Comparison of ENCODE assay signal across 9 mouse cellular contexts in genomic region chr16:43502339-43503009, GRCm38 (mm10).
DNase-seq lines count a peak whose midpoint lies in the region; ATAC-seq lines count a peak whose summit lies in the region.
"Had no signal": no experiment of that assay in that cellular context is flagged by ENCODE, and none has a peak within 500 bp of the region (broad histone marks: within the 10 kb centered on the region; RNA-seq: fewer than 3 reads in every experiment).

No protein-coding gene starts in this region.

- no peak overlapping the region; the same call in 1 of the 2 replicates for H3K9ac ChIP-seq in intestine, embryonic 14.5 days (ENCODE audit: low read length)
- no peak overlapping the region for H3K9ac ChIP-seq in intestine, embryonic 16.5 days (ENCODE audit: low read depth, low read length)
- H3K9ac ChIP-seq in forebrain, embryonic 15.5 days (replicated peaks) = peak overlapping the region; percentile 62
- H3K9ac ChIP-seq in midbrain, embryonic 12.5 days (replicated peaks) = peak overlapping the region; percentile 79

- H3K27ac ChIP-seq in intestine, embryonic 14.5 days (ENCODE audit: low read depth) = no peak overlapping the region
- no peak overlapping the region for H3K27ac ChIP-seq in intestine, embryonic 16.5 days (ENCODE audit: low read length)
- H3K27ac ChIP-seq in forebrain, embryonic 15.5 days (replicated peaks) = peak overlapping the region; percentile 97
- peak overlapping the region; percentile 96 for H3K27ac ChIP-seq in midbrain, embryonic 12.5 days (replicated peaks)

- WGBS in intestine, embryonic 14.5 days = 38% methylated on average over 12 of the region's 12 CpGs
- WGBS in intestine, embryonic 16.5 days = 41% methylated on average over 12 of the region's 12 CpGs
- WGBS in forebrain, embryonic 15.5 days = 10% methylated on average over 12 of the region's 12 CpGs
- WGBS in midbrain, embryonic 12.5 days = 36% methylated on average over 12 of the region's 12 CpGs

- ATAC-seq in intestine, embryonic 14.5 days (replicated peaks; ENCODE audit: low FRiP score, low TSS enrichment, low read depth) = no peak
- ATAC-seq in intestine, embryonic 16.5 days = no peak
- ATAC-seq in forebrain, embryonic 15.5 days (replicated peaks) = no peak
- ATAC-seq in midbrain, embryonic 12.5 days (ENCODE audit: low FRiP score, low read depth) = no peak

- H3K4me3 ChIP-seq in intestine, embryonic 14.5 days (ENCODE audit: low read depth, low read length) = peak overlapping the region; percentile 38; the same call in 1 of the 2 replicates
- no peak overlapping the region for H3K4me3 ChIP-seq in intestine, embryonic 16.5 days (ENCODE audit: low read length)
- peak overlapping the region; percentile 50 for H3K4me3 ChIP-seq in forebrain, embryonic 15.5 days
- peak overlapping the region; percentile 59 for H3K4me3 ChIP-seq in midbrain, embryonic 12.5 days

- no peaks in the 10 kb centered on the region for H3K36me3 ChIP-seq in intestine, embryonic 14.5 days (ENCODE audit: control insufficient read depth, insufficient read depth, low read length)
- no peaks in the 10 kb centered on the region for H3K36me3 ChIP-seq in intestine, embryonic 16.5 days (ENCODE audit: control insufficient read depth, insufficient read depth, low read length)
- H3K36me3 ChIP-seq in forebrain, embryonic 15.5 days = no peaks in the 10 kb centered on the region
- no peaks in the 10 kb centered on the region for H3K36me3 ChIP-seq in midbrain, embryonic 12.5 days
- H3K36me3 ChIP-seq: G1E had no signal

- DNase-seq in intestine, embryonic 14.5 days (ENCODE audit: low spot score) = no peak
- peak; percentile 58 for DNase-seq in cerebellum, adult 9-11 months
- no peak for DNase-seq in urinary bladder, adult 2 months (ENCODE audit: low spot score)
- no peak for DNase-seq in adrenal gland, postnatal 10 days
- no peak for DNase-seq in kidney, postnatal 25 days

- H3K4me1 ChIP-seq in intestine, embryonic 14.5 days (replicated peaks; ENCODE audit: control insufficient read depth, insufficient read depth, low read length) = peaks cover 9% of the 10 kb centered on the region
- peaks cover 9% of the 10 kb centered on the region; the same call in 1 of the 2 replicates for H3K4me1 ChIP-seq in intestine, embryonic 16.5 days (ENCODE audit: control insufficient read depth, insufficient read depth, low read length)
- peaks cover 32% of the 10 kb centered on the region for H3K4me1 ChIP-seq in forebrain, embryonic 15.5 days
- H3K4me1 ChIP-seq in midbrain, embryonic 12.5 days = peaks cover 33% of the 10 kb centered on the region

- no peaks in the 10 kb centered on the region for H3K27me3 ChIP-seq in intestine, embryonic 14.5 days (replicated peaks; ENCODE audit: control insufficient read depth, insufficient read depth, low read length)
- H3K27me3 ChIP-seq in intestine, embryonic 16.5 days (replicated peaks; ENCODE audit: control insufficient read depth, insufficient read depth, low read length) = no peaks in the 10 kb centered on the region
- no peaks in the 10 kb centered on the region for H3K27me3 ChIP-seq in forebrain, embryonic 15.5 days
- H3K27me3 ChIP-seq in midbrain, embryonic 12.5 days = no peaks in the 10 kb centered on the region

- H3K9me3 ChIP-seq in intestine, embryonic 14.5 days (ENCODE audit: control insufficient read depth, low read length) = no peaks in the 10 kb centered on the region
- H3K9me3 ChIP-seq in intestine, embryonic 16.5 days (ENCODE audit: control insufficient read depth, low read length) = no peaks in the 10 kb centered on the region
- H3K9me3 ChIP-seq in forebrain, embryonic 15.5 days = no peaks in the 10 kb centered on the region
- H3K9me3 ChIP-seq in midbrain, embryonic 12.5 days = no peaks in the 10 kb centered on the region
- H3K9me3 ChIP-seq: G1E had no signal

- H3K4me2 ChIP-seq in intestine, embryonic 14.5 days (ENCODE audit: low read length) = peak overlapping the region; percentile 74
- H3K4me2 ChIP-seq in intestine, embryonic 16.5 days (ENCODE audit: low read depth, low read length) = no peak overlapping the region; the same call in 1 of the 2 replicates
- peak overlapping the region; percentile 55 for H3K4me2 ChIP-seq in forebrain, embryonic 15.5 days (replicated peaks)
- peak overlapping the region; percentile 82 for H3K4me2 ChIP-seq in midbrain, embryonic 12.5 days (replicated peaks)

Comparison
In these comparisons a context has a peak if more than half of its experiments do, and no peak if none do; other contexts are left out.
1. H3K27ac ChIP-seq: peak in forebrain, embryonic 15.5 days (single experiment) and midbrain, embryonic 12.5 days (single experiment); none in intestine, embryonic 14.5 days (single experiment) and intestine, embryonic 16.5 days (single experiment).
2. H3K9ac ChIP-seq: peak in forebrain, embryonic 15.5 days (single experiment) and midbrain, embryonic 12.5 days (single experiment); none in intestine, embryonic 14.5 days (single experiment) and intestine, embryonic 16.5 days (single experiment).